ENCODE assay signal across 19 mouse cellular contexts in genomic region chr13:45354824-45355223, GRCm38 (mm10). TPM values are rescaled to one million over a fixed set of nuclear protein-coding genes. Genes with fewer than 3 reads are reported as not detected.
A peak's percentile ranks its signal among the peaks of the same experiment; 100 is the strongest.
DNase-seq lines count a peak whose midpoint lies in the region; ATAC-seq and TF ChIP-seq lines count a peak whose summit lies in the region.
"Had no signal": no experiment of that assay in that cellular context is flagged by ENCODE, and none has a peak within 500 bp of the region (broad histone marks: within the 10 kb centered on the region; RNA-seq: fewer than 3 reads in every experiment).

No protein-coding gene starts in this region.

- no peak overlapping the region for H3K27ac ChIP-seq in lung, postnatal 0 days (ENCODE audit: low read length)
- no peak overlapping the region for H3K27ac ChIP-seq in ES-E14 (ENCODE audit: insufficient read depth, low read depth, low read length, poor library complexity, severe bottlenecking)
- H3K27ac ChIP-seq in midbrain, postnatal 0 days (ENCODE audit: low read depth, low read length), result no peak overlapping the region
- H3K27ac ChIP-seq in forebrain, embryonic 12.5 days, result no peak overlapping the region
- H3K27ac ChIP-seq: stomach, embryonic 15.5 days had no signal

- no peaks in the 10 kb centered on the region for H3K4me1 ChIP-seq in lung, postnatal 0 days (ENCODE audit: insufficient read depth, low read depth, low read length)
- no peaks in the 10 kb centered on the region for H3K4me1 ChIP-seq in lung, adult 2 months (ENCODE audit: control insufficient read depth, insufficient read depth, low read length)
- no peaks in the 10 kb centered on the region for H3K4me1 ChIP-seq in ES-E14 (ENCODE audit: control insufficient read depth in 2 of 2, insufficient read depth in 2 of 2, low read length in 2 of 2, poor library complexity in 1 of 2)
- H3K4me1 ChIP-seq in midbrain, postnatal 0 days (ENCODE audit: insufficient read depth, low read length), result no peaks in the 10 kb centered on the region
- no peaks in the 10 kb centered on the region for H3K4me1 ChIP-seq in forebrain, embryonic 12.5 days
- H3K4me1 ChIP-seq: stomach, embryonic 15.5 days had no signal

- no peaks in the 10 kb centered on the region for H3K36me3 ChIP-seq in lung, postnatal 0 days (ENCODE audit: insufficient read depth, low read length)
- no peaks in the 10 kb centered on the region for H3K36me3 ChIP-seq in ES-E14 (ENCODE audit: control insufficient read depth, insufficient read depth, low read length, poor library complexity, severe bottlenecking)
- no peaks in the 10 kb centered on the region for H3K36me3 ChIP-seq in midbrain, postnatal 0 days (ENCODE audit: insufficient read depth, low read length)
- H3K36me3 ChIP-seq in forebrain, embryonic 12.5 days (replicated peaks), result no peaks in the 10 kb centered on the region
- H3K36me3 ChIP-seq: stomach, embryonic 15.5 days had no signal

- no peak overlapping the region for H3K4me3 ChIP-seq in lung, postnatal 0 days (ENCODE audit: low read depth, low read length)
- no peak overlapping the region for H3K4me3 ChIP-seq in lung, adult 2 months (replicated peaks; ENCODE audit: extremely low read depth, low read depth, low read length)
- no peak overlapping the region for H3K4me3 ChIP-seq in ES-E14 (ENCODE audit: insufficient read depth in 1 of 2, low read depth in 1 of 2, low read length in 2 of 2, poor library complexity in 1 of 2, severe bottlenecking in 1 of 2)
- H3K4me3 ChIP-seq in midbrain, postnatal 0 days (ENCODE audit: low read depth, low read length), result no peak overlapping the region
- no peak overlapping the region for H3K4me3 ChIP-seq in forebrain, embryonic 12.5 days (replicated peaks)
- H3K4me3 ChIP-seq: erythroblast, embryonic 14.5 days; myocyte; stomach, embryonic 15.5 days had no signal

- no peak for TF ChIP-seq POLR2A in lung, adult 2 months (IDR thresholded peaks at IDR 0.05; ENCODE audit: borderline replicate concordance, extremely low read depth, low read depth, low read length)

- H3K9ac ChIP-seq in lung, postnatal 0 days (replicated peaks; ENCODE audit: low read depth), result no peak overlapping the region
- H3K9ac ChIP-seq in ES-E14 (ENCODE audit: insufficient read depth, low read depth, low read length, poor library complexity, severe bottlenecking), result no peak overlapping the region
- H3K9ac ChIP-seq in midbrain, postnatal 0 days (replicated peaks; ENCODE audit: low read length, poor library complexity, severe bottlenecking), result no peak overlapping the region
- H3K9ac ChIP-seq in forebrain, embryonic 12.5 days, result no peak overlapping the region
- H3K9ac ChIP-seq: lung, embryonic 14.5 days; stomach, embryonic 15.5 days had no signal

- 76% methylated on average over 2 of the region's 2 CpGs for WGBS in lung, postnatal 0 days
- 82% methylated on average over 2 of the region's 2 CpGs for WGBS in lung, adult 2 months
- 86% methylated on average over 2 of the region's 2 CpGs for WGBS in midbrain, postnatal 0 days
- WGBS in forebrain, embryonic 12.5 days, result 72% methylated on average over 2 of the region's 2 CpGs

- no peaks in the 10 kb centered on the region for H3K9me3 ChIP-seq in lung, postnatal 0 days (ENCODE audit: low read length)
- H3K9me3 ChIP-seq in ES-E14 (ENCODE audit: control insufficient read depth, insufficient read depth, low read depth, low read length), result no peaks in the 10 kb centered on the region
- no peaks in the 10 kb centered on the region for H3K9me3 ChIP-seq in midbrain, postnatal 0 days (ENCODE audit: low read length)
- no peaks in the 10 kb centered on the region for H3K9me3 ChIP-seq in forebrain, embryonic 12.5 days
- H3K9me3 ChIP-seq: stomach, embryonic 15.5 days had no signal

- ATAC-seq in lung, postnatal 0 days, result no peak
- no peak for ATAC-seq in midbrain, postnatal 0 days (ENCODE audit: low FRiP score)
- no peak for ATAC-seq in erythroblast, adult 5-6 weeks (replicated peaks; ENCODE audit: low FRiP score, poor library complexity, severe bottlenecking)
- ATAC-seq in forebrain, embryonic 12.5 days (ENCODE audit: low FRiP score), result no peak

- TF ChIP-seq EP300 in lung, postnatal 0 days (IDR thresholded peaks at IDR 0.05), result no peak

- H3K27me3 ChIP-seq in lung, postnatal 0 days (replicated peaks; ENCODE audit: insufficient read depth, low read length), result no peaks in the 10 kb centered on the region
- H3K27me3 ChIP-seq in midbrain, postnatal 0 days (ENCODE audit: insufficient read depth, low read length), result no peaks in the 10 kb centered on the region
- H3K27me3 ChIP-seq in forebrain, embryonic 12.5 days, result no peaks in the 10 kb centered on the region
- H3K27me3 ChIP-seq: stomach, embryonic 15.5 days had no signal

- no peak overlapping the region for H3K4me2 ChIP-seq in lung, postnatal 0 days (replicated peaks; ENCODE audit: low read depth, low read length)
- H3K4me2 ChIP-seq in midbrain, postnatal 0 days (ENCODE audit: low read depth, low read length, poor library complexity, severe bottlenecking), result no peak overlapping the region
- H3K4me2 ChIP-seq in forebrain, embryonic 12.5 days, result no peak overlapping the region
- H3K4me2 ChIP-seq: lung, embryonic 14.5 days; stomach, embryonic 15.5 days had no signal

- in situ Hi-C loops in ES-E14 (cut with MboI; ENCODE audit: low sequenced_read_pairs in 2 of 2, unreplicated experiment in 2 of 2), result no loop called here

- no peak for TF ChIP-seq CTCF in lung, postnatal 0 days (IDR thresholded peaks at IDR 0.05)
- no peak for TF ChIP-seq CTCF in lung, adult 2 months (IDR thresholded peaks at IDR 0.05; ENCODE audit: insufficient read depth, low read length)
- TF ChIP-seq CTCF in midbrain, postnatal 0 days (IDR thresholded peaks at IDR 0.05), result no peak

- peak; percentile 21 for DNase-seq in lung, postnatal 0 days (ENCODE audit: low spot score)
- no peak for DNase-seq in lung, adult 2 months
- DNase-seq in ES-E14 (ENCODE audit: low read depth, low spot score) (peak; percentile 38), adipocyte (ENCODE audit: low spot score) (peak; percentile 25)
- DNase-seq in midbrain, postnatal 0 days (ENCODE audit: low spot score), result peak; percentile 24
- DNase-seq in urinary bladder, postnatal 10 days (ENCODE audit: low spot score), result no peak
- DNase-seq: cerebellum, adult 8-10 months; embryo, embryonic 11 days; heart, adult 18-20 months; kidney, adult 8-10 months; kidney, postnatal 36 days; lung, embryonic 14.5 days; right cerebral cortex, adult 18-20 months; thymus, postnatal 14 days had no signal

TF ChIP-seq in ES-E14, 5 proteins besides CTCF, POLR2A, EP300 and RAD21:
- TF ChIP-seq ZNF384 (IDR thresholded peaks at IDR 0.05; ENCODE audit: low read depth, low read length) (no peak), HCFC1 (IDR thresholded peaks at IDR 0.05; ENCODE audit: borderline replicate concordance, insufficient read depth, low read length) (peak; percentile 93)

RNA-seq across cellular contexts. Expression of gene Mylip, which starts 34.7 kb away (rescaled TPM):
- polyA plus RNA-seq in lung, postnatal 0 days (2015; fragmentation: Nextera tagmentation; extraction: Ambion mirVana), result 6.8 and 9.3 TPM in 2 replicates
- 19.1 and 27.1 TPM in 2 replicates for polyA plus RNA-seq in lung, adult 2 months (2012; rRNA removed)
- 2.0 and 2.2 TPM in 2 replicates for total RNA-seq in ES-E14 (2012; rRNA removed)
- 11.1 and 16.6 TPM in 2 replicates for total RNA-seq in midbrain, postnatal 0 days (2014; rRNA removed)
- 2.9 and 3.7 TPM in 2 replicates for polyA plus RNA-seq in midbrain, postnatal 0 days (2015; fragmentation: Nextera tagmentation; extraction: Ambion mirVana)
- 54.2 and 75.7 TPM in 2 replicates for total RNA-seq in erythroblast, adult 5-6 weeks (2015; ENCODE audit: low replicate concordance)
- total RNA-seq in erythroblast, adult 5-6 weeks (2017; ENCODE audit: low replicate concordance), result 74.8 and 85.5 TPM in 2 replicates
- polyA plus RNA-seq in forebrain, embryonic 12.5 days (2016; fragmentation: Nextera tagmentation; extraction: Ambion mirVana), result 5.3 and 6.8 TPM in 2 replicates

Comparison
In these comparisons a context has a peak if more than half of its experiments do, and no peak if none do; other contexts are left out.
1. DNase-seq: peak in lung, postnatal 0 days (single experiment), ES-E14 (single experiment), adipocyte (single experiment) and midbrain, postnatal 0 days (single experiment); none in lung, adult 2 months (single experiment) and urinary bladder, postnatal 10 days (single experiment).